Mouse (Mus musculus): ENCODE measurements at regions not wholly inside any gene's neighbourhood (a gene's known extent, or its start where the extent isn't known, plus 50 kb on each side); places are given as distances from the start of the nearest gene placed in this dataset.
A peak's percentile ranks its signal among the peaks of the same experiment; 100 is the strongest.

DNA sequence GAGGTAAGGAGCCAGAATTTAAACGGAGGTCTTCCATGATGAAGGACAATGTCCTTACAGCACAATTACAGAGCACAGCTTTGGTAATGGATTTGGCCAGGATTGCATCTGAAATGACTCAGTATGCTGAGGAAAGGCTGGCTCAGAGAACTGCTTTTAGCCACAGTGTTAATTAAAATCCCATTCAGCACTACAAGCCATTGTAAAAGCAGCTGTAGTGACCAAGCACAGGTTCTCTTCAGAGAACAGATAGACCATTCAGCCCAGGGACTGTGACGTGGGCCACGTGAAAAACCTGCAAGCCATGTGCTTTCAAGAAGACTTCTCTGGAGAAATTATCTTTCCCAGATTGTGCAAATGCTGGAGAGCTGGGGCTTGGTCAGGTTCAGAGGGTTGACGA lies 979.7 kb downstream of the Slc22a22 start:
- H3K4me2 ChIP-seq (replicated peaks), result no peak overlapping the region
- H3K9me3 ChIP-seq (replicated peaks), result no peaks in the 10 kb centered on the region
- 0 out of 2 replicates have a peak overlapping the region, but pooled peaks have one; percentile 7 for H3K27ac ChIP-seq (replicated peaks)
- no peaks in the 10 kb centered on the region for H3K27me3 ChIP-seq
- no peak overlapping the region for H3K4me3 ChIP-seq (replicated peaks)
- no peak for ATAC-seq (ENCODE audit: insufficient number of reproducible peaks, low FRiP score, low TSS enrichment, low read depth)
- no peak overlapping the region for H3K9ac ChIP-seq
- WGBS, result 72% methylated on average over 4 of the region's 4 CpGs
- no peaks in the 10 kb centered on the region for H3K36me3 ChIP-seq
- no peaks in the 10 kb centered on the region for H3K4me1 ChIP-seq

DNA sequence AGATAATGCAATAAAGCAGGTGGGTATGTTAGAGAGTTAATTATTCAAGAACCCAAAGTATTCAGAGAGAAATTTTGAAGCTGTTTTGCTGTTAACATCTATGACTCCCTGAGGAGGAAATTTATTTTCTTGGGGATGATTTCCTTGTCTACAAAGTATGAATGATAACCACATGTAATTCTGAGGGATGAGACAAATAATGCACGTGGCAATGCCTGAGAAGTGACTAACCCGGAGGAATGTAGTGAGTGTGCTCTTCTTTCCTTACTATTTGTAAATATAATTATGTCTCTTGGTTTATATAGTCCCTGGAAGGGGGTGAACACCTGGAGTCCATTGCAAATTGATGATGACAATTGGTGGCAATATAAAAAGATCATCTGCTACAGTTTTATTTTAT lies 981.1 kb downstream of the Slc22a22 start:
- Histone ChIP-seq H3K4me2 (replicated peaks) (no peak overlapping the region), H3K9ac (no peak overlapping the region), H3K4me3 (replicated peaks) (no peak overlapping the region), H3K27ac (replicated peaks) (no peak overlapping the region), H3K4me1 (no peaks in the 10 kb centered on the region), H3K9me3 (replicated peaks) (no peaks in the 10 kb centered on the region), H3K27me3 (no peaks in the 10 kb centered on the region), H3K36me3 (no peaks in the 10 kb centered on the region)
- no peak for ATAC-seq (ENCODE audit: insufficient number of reproducible peaks, low FRiP score, low TSS enrichment, low read depth)
- WGBS, result 69% methylated on average over 2 of the region's 2 CpGs

DNA sequence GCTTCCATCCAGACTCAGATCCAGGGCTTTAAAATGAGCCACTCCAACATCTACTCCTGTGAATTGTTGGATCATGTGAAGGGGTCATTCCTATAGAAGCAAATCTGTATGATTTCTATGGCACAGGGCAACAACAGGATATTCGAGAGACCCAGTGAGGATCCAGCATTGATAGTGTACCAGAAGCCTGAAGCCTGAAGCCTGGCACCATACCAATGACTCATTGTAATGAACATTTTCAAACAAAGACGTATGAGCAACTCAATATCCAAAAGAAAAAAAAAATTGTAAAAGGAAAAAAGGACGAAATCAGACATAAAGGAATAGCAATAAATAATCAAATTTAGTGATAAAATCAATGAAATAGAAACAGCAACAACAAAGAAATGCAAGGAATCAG lies 991.5 kb downstream of the Slc22a22 start:
- 81% methylated on average over 3 of the region's 3 CpGs for WGBS
- Histone ChIP-seq H3K36me3 (no peaks in the 10 kb centered on the region), H3K9ac (no peak overlapping the region), H3K4me2 (replicated peaks) (no peak overlapping the region), H3K9me3 (replicated peaks) (no peaks in the 10 kb centered on the region), H3K4me1 (no peaks in the 10 kb centered on the region), H3K27me3 (no peaks in the 10 kb centered on the region), H3K4me3 (replicated peaks) (no peak overlapping the region), H3K27ac (replicated peaks) (no peak overlapping the region)
- ATAC-seq (ENCODE audit: insufficient number of reproducible peaks, low FRiP score, low TSS enrichment, low read depth), result no peak

DNA sequence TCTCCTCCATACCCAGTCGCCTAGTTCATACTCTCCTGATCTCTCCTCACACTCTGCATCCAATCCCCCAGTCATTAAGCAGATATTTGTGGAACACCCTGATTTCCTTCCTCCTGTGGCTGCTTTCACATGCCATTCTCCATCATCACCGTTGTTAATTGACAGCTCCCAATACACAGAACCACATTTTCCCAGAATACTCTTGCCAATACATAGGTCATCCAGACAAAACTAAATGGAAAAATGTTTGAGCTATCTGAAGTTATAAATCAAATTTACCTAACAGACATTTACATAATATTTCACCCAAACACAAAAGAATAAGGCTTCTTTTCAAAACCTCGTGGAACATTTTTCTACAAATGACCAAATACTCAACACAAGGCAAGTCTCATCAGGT lies 992.7 kb downstream of the Slc22a22 start:
- Histone ChIP-seq H3K4me2 (replicated peaks) (no peak overlapping the region), H3K9ac (no peak overlapping the region), H3K4me1 (no peaks in the 10 kb centered on the region), H3K27ac (replicated peaks) (no peak overlapping the region), H3K9me3 (replicated peaks) (no peaks in the 10 kb centered on the region), H3K4me3 (replicated peaks) (no peak overlapping the region), H3K36me3 (no peaks in the 10 kb centered on the region), H3K27me3 (no peaks in the 10 kb centered on the region)
- no peak for ATAC-seq (ENCODE audit: insufficient number of reproducible peaks, low FRiP score, low TSS enrichment, low read depth)
- WGBS, result 71% methylated on average over 3 of the region's 3 CpGs

DNA sequence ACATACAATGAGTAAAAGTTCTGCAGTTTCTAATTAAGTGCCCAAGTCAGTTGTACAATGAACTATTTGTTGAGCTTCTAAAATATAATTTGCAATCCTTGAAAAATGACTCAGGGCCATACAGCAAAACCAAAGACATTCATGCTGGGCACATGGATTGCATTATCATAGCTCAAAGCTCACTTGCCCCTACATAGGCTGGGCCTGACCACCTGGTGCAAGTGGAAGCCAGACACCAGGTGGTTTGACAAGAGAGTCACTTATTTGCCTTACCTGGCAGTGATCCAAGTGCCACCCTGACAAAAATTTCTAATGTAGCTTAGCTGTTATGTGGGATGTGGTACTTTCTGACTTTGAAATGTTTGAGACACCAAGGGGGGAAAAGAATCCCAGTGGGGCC lies 997.7 kb downstream of the Slc22a22 start:
- no peaks in the 10 kb centered on the region for H3K9me3 ChIP-seq (replicated peaks)
- no peak overlapping the region for H3K4me3 ChIP-seq (replicated peaks)
- H3K27me3 ChIP-seq, result no peaks in the 10 kb centered on the region
- H3K9ac ChIP-seq, result no peak overlapping the region
- H3K27ac ChIP-seq (replicated peaks), result no peak overlapping the region
- no peak overlapping the region for H3K4me2 ChIP-seq (replicated peaks)
- no peak for ATAC-seq (ENCODE audit: insufficient number of reproducible peaks, low FRiP score, low TSS enrichment, low read depth)
- no peaks in the 10 kb centered on the region for H3K36me3 ChIP-seq
- no peaks in the 10 kb centered on the region for H3K4me1 ChIP-seq

DNA sequence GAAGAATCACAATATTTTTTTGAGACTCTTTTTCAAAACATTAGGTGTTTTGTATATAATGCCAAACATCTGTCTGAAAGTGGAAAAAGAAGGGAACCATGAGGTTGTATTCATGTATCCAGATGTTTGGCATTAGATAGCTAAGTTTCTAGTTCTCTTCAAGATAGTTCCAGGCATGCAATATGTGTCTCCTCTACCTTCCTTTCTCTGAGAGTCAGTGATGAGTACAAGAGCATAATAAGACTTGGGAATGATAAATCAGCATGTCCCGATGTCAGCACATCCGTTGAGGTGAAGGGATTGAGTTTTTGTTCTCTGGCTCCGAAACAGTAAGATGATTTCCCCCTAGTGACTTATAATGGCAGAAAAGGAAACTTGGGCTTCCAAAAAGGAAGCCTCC lies 998.4 kb downstream of the Slc22a22 start:
- Histone ChIP-seq H3K9me3 (replicated peaks) (no peaks in the 10 kb centered on the region), H3K4me2 (replicated peaks) (no peak overlapping the region), H3K27ac (replicated peaks) (0 out of 2 replicates have a peak overlapping the region, but pooled peaks have one; percentile 11), H3K4me1 (no peaks in the 10 kb centered on the region), H3K4me3 (replicated peaks) (no peak overlapping the region), H3K9ac (no peak overlapping the region), H3K36me3 (no peaks in the 10 kb centered on the region), H3K27me3 (no peaks in the 10 kb centered on the region)
- ATAC-seq (ENCODE audit: insufficient number of reproducible peaks, low FRiP score, low TSS enrichment, low read depth), result no peak
- WGBS, result 55% methylated on average over 3 of the region's 3 CpGs

DNA sequence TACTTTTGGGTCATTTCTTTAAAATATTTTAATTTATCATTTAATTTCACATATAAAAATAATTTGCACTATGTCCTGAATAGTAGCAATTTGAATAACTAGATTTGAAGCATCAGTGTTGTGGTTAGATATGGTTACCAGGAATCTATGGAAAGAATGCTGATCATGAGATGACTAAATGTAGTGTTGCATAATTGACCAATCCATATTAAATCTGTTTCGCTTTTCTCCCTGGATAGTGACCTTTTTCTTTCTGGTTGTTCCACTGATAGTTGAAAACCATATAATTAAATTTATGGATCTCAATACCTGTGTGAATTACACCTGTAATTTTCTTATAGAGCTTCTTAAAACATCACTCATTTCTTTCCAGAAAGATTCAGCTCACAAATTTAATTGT lies 1003.7 kb downstream of the Slc22a22 start:
- WGBS, result 95% methylated on average over 1 of the region's 1 CpGs
- Histone ChIP-seq H3K27me3 (no peaks in the 10 kb centered on the region), H3K4me1 (no peaks in the 10 kb centered on the region), H3K4me3 (replicated peaks) (no peak overlapping the region), H3K36me3 (no peaks in the 10 kb centered on the region), H3K9me3 (replicated peaks) (no peaks in the 10 kb centered on the region), H3K27ac (replicated peaks) (no peak overlapping the region), H3K4me2 (replicated peaks) (no peak overlapping the region), H3K9ac (no peak overlapping the region)
- no peak for ATAC-seq (ENCODE audit: insufficient number of reproducible peaks, low FRiP score, low TSS enrichment, low read depth)

DNA sequence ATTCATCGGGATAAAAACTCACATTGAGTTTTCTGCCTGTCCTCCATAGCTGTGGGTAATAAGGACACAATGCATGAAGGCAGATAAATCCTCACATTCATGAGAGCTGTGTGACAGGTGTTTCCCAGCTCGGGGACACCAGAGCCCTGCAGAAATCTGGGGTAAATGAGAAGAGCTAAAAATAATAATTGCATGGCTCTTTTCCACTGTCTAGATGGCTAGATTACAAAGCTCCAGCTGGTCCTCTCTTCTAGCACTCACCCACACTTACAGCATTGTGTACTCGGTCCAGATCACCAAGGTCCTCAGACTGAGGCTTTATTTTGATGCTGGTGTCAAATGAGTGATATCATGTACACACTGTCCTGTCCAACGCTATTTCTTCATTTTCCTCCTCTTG lies 1025.5 kb downstream of the Slc22a22 start:
- no peak for ATAC-seq (ENCODE audit: insufficient number of reproducible peaks, low FRiP score, low TSS enrichment, low read depth)
- H3K9ac ChIP-seq, result no peak overlapping the region
- no peaks in the 10 kb centered on the region for H3K4me1 ChIP-seq
- H3K4me2 ChIP-seq (replicated peaks), result no peak overlapping the region
- no peaks in the 10 kb centered on the region for H3K36me3 ChIP-seq
- H3K9me3 ChIP-seq (replicated peaks), result no peaks in the 10 kb centered on the region
- 65% methylated on average over 4 of the region's 4 CpGs for WGBS
- H3K4me3 ChIP-seq (replicated peaks), result no peak overlapping the region
- H3K27me3 ChIP-seq, result no peaks in the 10 kb centered on the region
- no peak overlapping the region for H3K27ac ChIP-seq (replicated peaks)

DNA sequence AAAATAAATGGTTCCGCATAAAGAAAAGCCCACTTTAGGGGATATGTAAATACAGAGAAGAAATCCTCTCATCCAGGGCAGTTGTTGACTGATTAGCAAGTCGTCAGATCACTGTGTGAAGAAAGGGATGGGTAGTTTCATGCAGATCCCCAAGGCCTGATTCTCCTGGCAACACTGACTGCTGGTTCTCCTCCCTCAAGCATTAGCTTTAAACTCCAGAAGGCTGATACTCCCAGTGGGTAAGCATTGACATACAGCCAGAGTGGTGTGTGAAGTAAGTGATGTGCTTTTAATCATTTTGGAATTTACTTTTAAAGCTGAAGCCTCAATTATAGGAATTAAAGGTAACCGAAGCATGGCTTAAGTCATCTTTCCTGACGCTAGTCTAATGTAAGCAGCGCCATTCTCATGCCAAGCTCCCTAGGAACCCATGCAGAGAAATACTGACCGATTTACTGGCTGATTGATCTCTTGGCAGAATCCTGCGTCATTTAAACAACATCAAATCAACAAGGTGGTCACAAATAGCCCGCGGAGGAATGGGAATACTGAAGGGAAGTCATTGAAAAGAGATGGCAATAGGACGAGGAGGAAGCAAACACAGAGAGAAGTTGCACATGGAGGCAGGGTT lies 1029.3 kb downstream of the Slc22a22 start:
- no peaks in the 10 kb centered on the region for H3K9me3 ChIP-seq (replicated peaks)
- 51% methylated on average over 10 of the region's 10 CpGs for WGBS
- H3K9ac ChIP-seq, result no peak overlapping the region
- H3K27ac ChIP-seq (replicated peaks), result no peak overlapping the region
- H3K4me2 ChIP-seq (replicated peaks), result no peak overlapping the region
- no peaks in the 10 kb centered on the region for H3K36me3 ChIP-seq
- 0 out of 2 replicates have a peak, but pooled peaks have one; percentile 51 for ATAC-seq (ENCODE audit: insufficient number of reproducible peaks, low FRiP score, low TSS enrichment, low read depth)
- H3K4me3 ChIP-seq (replicated peaks), result no peak overlapping the region
- H3K27me3 ChIP-seq, result no peaks in the 10 kb centered on the region
- no peaks in the 10 kb centered on the region for H3K4me1 ChIP-seq

DNA sequence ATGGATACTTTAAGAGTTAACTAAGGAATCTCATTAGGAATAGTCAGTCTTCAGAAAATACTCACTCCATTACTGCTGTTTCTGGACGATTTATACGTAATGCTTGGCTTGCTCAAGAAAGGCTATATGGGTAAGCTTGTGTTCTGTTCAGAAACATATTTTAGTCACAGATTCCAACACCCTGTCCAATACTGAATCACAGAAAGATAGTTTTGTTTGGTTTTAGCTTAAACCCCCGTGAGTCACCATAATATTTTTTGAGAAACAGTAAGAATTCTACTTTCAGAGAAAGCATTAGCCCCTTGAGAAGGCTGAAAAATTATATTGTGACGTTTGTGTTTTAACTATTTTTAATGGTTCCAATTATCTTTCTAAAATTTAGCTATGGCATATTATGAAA lies 1037.3 kb downstream of the Slc22a22 start:
- no peaks in the 10 kb centered on the region for H3K27me3 ChIP-seq
- no peaks in the 10 kb centered on the region for H3K36me3 ChIP-seq
- WGBS, result 65% methylated on average over 4 of the region's 4 CpGs
- ATAC-seq (ENCODE audit: insufficient number of reproducible peaks, low FRiP score, low TSS enrichment, low read depth), result no peak
- H3K27ac ChIP-seq (replicated peaks), result no peak overlapping the region
- no peaks in the 10 kb centered on the region for H3K4me1 ChIP-seq
- H3K4me3 ChIP-seq (replicated peaks), result no peak overlapping the region
- no peak overlapping the region for H3K4me2 ChIP-seq (replicated peaks)
- no peak overlapping the region for H3K9ac ChIP-seq
- H3K9me3 ChIP-seq (replicated peaks), result no peaks in the 10 kb centered on the region

DNA sequence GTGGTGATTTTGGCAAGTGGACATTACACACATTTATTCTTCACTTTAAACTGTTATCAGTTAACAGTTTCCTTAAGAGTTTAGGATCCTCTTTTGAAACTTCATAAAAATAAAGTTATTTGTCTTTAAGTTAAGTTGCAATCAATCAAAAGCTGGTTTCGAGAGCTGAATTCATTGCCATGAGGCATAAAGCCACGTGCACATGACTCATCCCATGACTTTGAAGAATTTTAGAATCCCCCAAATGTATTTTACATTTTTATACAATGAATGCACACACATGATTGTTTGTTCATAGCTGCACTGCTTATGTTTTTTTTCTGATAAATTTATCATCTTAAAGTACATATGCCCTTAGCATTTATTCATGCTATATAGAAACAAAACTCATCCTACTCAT lies 1039.1 kb downstream of the Slc22a22 start:
- 52% methylated on average over 2 of the region's 2 CpGs for WGBS
- Histone ChIP-seq H3K9me3 (replicated peaks) (no peaks in the 10 kb centered on the region), H3K9ac (no peak overlapping the region), H3K4me2 (replicated peaks) (no peak overlapping the region), H3K27me3 (no peaks in the 10 kb centered on the region), H3K4me3 (replicated peaks) (no peak overlapping the region), H3K36me3 (no peaks in the 10 kb centered on the region), H3K4me1 (no peaks in the 10 kb centered on the region), H3K27ac (replicated peaks) (no peak overlapping the region)
- ATAC-seq (ENCODE audit: insufficient number of reproducible peaks, low FRiP score, low TSS enrichment, low read depth), result no peak

DNA sequence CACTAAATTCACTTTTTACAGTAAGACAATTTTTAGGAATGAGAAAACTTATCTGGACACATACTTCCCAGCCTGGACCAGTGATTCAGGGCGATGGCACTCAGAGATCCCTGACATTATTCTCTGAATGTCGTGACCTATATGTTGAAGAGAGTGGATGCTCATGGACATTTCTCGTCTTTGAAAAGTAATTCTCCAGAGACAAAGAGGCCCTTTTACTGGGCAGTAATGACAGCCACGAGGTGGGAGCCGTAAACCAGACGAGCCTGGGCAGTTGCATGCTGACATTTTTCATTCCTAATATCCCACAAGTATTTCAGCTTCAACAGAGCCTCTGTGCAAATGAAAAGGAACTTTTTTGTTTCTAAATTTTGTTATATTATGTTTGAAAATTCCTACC lies 1041.3 kb downstream of the Slc22a22 start:
- Histone ChIP-seq H3K4me3 (replicated peaks) (no peak overlapping the region), H3K4me2 (replicated peaks) (no peak overlapping the region), H3K4me1 (no peaks in the 10 kb centered on the region), H3K9ac (no peak overlapping the region), H3K9me3 (replicated peaks) (no peaks in the 10 kb centered on the region), H3K27me3 (no peaks in the 10 kb centered on the region), H3K27ac (replicated peaks) (no peak overlapping the region), H3K36me3 (no peaks in the 10 kb centered on the region)
- ATAC-seq (ENCODE audit: insufficient number of reproducible peaks, low FRiP score, low TSS enrichment, low read depth), result no peak
- 49% methylated on average over 6 of the region's 6 CpGs for WGBS

Measured in embryonic facial prominence, embryonic 15.5 days (tissue).